Mouse (Mus musculus) thymus, postnatal 10 days (tissue): Measurements from ENCODE around the gene Ccnq.
"Not testable (repeated sequence)": the region's sequence is repeated elsewhere in the genome, so short reads cannot be mapped to it uniquely, and the experiment has no call there.

Experiments used
- DNase-seq, 2 experiments: peaks; one replicate each; pipeline ENCODE4 v3.0.0; 2021; ENCODE audit warnings: low spot score in 2 of 2

The Ccnq gene

DNA sequence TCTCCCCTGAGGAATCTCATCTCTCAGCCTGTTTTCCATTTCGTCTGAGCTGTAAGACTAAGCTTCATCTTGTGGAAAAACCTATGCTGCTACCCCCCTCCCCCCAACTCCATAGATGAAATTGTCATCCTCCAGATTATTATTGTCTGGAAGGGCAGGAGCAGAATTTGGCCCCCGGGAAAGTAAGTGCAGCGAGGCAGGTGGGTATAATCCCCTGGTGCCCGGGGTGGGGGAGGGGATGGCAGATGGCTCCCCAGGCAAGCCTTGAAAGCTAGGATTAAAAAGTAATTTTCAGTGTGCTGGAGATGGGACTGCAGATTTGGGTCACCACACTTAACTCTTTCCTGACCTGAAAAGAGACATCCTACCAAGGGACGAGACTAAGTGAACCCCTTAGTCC is 10.7 kb upstream of the Ccnq start:
- no peak for DNase-seq

DNA sequence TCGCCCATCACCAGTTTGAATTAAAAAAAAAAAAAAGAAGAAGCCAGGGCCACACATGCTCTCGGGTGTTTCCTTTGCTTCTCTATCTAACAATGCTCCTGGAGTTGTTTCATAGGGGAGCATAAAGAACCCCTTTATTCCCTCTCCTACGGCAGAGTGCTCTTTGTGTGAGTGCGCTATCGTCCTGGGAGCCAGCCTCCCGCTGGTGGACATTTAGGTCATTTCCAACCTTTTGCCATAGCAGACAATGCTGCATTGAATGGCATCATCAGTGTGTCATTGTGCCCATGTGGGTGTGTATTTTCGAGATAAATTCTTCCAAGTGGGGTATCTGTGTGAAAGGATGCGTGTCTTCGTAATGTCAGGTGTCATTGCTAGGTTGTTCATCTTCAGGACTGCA is 9.6 kb upstream of the Ccnq start:
- DNase-seq, result no peak

DNA sequence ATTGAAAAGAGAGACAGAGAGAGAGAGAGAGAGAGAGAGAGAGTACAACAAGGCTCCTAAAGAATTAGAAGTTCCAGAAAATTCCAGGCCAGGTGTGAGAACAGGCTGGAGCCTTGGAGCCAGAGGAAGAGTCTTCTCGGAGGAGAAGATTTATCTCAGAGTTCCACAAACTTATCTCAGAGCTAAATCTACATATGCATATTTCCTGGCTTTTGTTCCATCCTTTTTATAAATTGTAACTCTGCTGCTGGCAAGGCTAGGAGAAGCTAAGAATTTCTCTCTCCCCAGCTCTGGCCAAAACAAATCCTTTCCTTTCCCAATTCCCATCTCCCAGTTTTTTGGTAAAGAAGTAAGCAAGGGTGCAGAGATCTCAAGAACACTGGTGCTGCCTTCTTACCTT is 3.8 kb upstream of the Ccnq start:
- DNase-seq, result no peak

DNA sequence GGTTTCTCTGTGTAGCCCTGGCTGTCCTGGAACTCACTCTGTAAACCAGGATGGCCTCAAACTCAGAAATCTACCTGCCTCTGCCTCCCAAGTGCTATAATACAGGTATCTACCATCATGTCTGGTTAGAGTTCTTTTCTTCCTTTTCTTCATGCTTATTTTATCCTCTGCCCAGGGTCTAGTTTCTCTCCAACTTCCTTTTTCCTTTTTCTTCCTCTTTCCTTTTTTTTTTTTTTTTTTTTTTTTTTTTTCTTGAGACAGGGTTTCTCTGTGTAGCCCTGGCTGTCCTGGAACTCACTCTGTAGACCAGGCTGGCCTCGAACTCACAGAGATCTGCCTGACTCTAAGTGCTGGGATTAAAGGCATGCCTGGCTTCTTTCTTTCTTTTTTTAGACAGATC is 2.6 kb upstream of the Ccnq start:
- DNase-seq, result not testable (repeated sequence)

DNA sequence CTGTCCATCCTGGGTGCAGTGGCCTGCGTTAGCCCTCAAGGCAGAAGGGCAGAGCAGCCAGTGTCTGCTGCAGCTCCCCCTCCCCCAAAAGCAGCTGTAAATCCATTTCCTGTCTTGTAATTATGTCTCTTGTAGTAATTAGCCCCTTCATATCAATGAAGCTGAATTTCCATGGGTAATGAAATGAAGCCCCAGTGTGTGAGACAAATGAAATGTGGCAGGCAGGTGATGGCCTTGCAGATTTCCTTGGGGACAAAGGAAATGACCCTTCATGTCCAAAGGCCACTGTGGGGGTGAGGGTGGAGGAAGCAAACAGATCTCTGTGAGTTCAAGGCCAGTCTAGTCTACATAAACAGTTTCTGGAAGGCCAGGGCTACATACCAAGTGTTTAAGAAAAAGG is 1.7 kb upstream of the Ccnq start:
- DNase-seq, result no peak

DNA sequence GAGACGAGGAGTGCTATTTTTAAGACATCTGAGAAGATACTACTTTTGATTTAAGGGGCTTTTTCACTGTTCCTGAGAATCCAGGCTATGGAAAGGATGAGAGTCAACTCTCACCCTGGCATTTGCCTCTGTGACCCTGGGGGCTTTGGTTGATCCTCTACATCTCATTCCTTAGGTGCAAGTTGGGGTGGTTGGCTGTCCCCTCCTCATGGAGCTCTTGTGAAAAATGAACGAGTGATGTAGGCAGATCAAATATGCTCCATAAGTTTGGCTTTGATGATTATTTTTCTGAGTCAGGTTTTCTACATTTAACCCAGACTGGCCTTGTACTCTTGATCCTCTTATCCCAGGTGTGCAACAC is 294 bp upstream of the Ccnq start:
- DNase-seq, result no peak

DNA sequence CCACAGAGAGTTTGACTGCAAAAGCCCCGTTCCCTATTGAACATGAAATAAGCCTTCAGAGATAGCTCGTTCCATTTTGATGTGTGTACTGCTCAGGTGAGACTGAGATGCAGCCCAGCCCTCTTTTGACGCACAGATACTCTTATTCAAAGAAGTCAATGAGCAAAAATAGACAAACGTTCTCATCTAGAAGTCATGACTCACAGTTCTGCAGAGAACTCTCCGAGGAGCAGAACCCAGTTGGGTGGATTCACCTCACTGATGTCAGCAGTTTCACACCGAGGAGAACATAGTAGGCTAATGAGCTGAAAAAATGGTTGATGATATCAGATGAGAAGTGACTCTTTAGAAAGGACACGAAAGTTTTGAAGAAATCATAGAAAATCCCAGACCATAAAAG is 5.3 kb downstream of the Ccnq start:
- DNase-seq, result no peak

DNA sequence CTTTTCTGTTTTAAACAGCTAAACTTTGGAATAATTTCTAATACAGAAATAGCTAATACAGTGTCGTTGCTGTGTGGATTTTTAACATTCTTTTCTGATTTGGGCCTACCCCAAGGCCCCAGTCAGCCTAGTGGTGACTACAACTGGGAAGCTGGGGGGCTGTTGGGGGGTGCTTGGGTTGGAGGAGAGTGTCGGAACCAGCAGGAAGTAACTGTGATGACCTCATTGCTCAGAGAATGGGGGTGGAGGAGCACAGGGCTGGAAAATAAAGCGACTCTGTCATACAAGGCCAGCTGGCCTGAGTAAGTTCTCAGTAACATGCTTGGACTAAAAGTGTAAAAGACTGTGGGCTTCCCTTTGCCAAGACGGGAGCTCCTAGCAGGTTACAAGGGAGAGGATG is 6.1 kb downstream of the Ccnq start:
- no peak for DNase-seq

DNA sequence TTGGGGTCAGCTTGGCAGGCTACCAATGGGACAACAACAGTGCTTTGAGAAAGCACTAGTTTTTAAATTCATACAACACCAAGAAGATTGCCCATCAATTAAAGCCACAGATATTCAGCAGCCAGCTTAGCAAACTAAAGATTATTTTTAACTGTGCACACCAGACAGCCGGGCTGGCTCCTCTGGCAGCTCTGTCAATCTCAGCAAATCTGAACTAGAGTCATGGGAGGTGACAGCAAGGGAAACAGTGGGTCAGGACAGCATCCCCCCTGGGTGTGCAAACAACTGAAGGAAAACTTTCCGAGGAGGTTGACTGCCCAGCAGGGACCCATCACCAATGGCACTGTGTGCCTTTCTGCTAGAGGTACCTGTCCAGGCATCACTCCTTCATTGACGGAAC is 9.1 kb downstream of the Ccnq start:
- DNase-seq, result no peak

DNA sequence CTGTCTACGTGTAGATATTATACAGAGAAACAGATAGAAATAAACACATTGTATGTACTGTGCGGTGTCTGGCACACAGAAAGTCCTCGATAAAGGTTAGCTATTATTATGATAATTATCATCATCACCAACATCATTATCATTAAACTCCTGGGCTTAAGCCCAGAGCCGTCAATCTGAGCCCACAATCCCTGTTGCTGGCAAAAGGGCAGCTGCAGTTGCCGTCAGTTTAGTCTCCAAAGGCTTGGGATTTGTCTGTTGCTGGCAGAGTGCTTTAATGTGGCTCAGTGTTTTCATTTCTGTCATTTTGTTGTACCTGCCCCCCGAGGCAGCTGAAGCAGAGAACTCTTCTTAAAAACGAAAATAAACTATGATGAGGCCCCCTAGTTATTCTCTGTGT is 9.6 kb downstream of the Ccnq start:
- DNase-seq, result no peak

DNA sequence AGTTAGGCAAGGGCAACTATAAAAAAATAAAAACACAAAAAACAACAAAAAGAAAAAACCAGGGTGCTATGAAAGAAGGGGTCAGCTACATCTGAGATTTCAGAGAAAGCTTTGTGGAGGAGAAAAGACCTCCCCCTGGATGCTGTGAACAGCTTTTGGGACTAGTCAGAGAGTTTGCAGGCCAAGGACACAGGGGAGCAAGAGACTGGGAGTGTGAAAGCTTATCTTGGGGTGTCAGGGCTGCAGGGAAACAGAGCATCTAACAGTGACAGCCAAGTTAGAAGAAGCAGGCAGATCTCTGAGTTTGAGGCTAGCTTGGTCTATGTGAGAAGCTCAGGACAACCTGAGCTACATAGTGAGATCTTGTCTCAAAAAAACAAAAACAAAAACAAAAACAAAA is 12.2 kb downstream of the Ccnq start:
- DNase-seq, result no peak

DNA sequence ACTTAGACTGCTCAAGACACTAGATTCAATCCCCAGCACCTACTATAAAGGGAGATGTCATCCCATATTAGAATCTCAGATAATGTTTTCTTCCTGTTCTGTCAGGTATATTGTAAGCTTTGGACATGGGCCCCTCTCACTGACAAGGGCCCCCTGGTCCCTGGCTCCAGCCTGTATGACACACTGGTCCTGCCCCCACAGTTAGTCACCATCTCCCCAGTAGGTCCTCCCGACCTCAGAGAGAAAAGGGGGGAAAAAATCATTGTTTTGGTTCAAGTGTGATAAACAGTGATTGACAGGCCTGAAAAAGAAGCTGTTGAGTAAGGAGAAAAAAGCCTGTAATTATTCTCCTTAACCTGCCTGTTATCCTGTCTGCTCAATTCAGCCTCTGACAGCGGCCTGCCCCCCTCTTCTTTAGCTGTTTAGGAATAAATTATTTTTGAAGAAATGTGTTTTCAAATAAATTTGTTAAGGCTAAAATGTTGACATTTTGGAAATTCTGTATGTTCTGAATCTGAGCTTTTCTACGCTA is 14.6 kb downstream of the Ccnq start:
- no peak for DNase-seq

DNA sequence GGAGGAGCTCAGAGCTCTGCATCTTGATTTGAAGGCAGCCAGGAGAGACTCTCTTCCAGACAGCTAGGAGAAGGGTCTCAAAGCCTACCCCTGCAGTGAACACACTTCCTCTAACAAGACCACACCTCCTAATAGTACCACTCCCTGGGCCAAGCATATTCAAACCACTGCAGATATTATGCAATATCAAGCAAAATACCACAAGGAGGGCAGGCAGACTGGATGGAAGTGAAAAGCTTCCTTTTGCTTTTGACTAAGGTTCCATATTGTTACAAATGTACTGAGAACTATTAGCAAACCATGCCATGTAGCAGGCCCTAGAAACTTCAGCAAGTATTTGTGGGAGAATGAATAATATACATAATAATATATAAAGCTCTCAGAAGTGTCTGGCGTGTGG is 16.4 kb downstream of the Ccnq start:
- DNase-seq, result no peak

DNA sequence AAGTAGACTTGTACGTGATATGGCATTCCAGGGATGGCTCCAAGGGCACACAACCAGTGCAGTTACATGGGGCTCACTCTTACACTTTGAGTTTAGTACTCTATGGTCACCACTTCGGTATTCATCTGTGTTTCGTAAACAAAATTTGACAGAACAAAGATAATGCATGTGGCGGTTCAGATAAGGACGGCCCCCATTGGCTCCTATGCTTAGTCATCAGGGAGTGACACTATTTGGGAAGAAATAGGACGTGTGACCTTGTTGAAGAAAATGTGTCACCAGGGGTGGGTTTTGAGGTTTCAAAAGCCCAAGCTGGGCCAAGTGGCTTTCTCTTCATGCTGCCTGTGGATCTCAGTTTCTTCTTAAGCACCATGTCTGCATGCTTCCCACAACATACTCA is 18.9 kb downstream of the Ccnq start:
- DNase-seq, result no peak

DNA sequence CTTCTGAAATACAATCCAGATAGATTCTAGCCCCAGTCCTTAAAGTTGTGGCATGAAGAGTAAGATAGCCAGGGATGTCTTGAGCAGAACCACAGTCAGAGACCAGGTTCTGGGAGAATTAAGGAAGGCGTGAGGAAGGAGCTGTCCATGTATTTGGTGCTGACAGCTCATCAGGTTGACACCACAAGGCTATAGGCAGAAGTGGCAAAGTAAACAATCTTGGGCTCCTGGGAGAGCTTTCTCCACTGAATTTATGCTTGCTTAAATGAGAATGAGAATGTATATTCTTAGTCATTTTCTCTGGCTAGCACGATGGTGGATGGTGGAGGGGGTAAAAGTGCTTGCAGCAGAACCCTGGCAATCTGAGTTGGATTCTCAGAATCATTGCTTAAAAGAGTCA is 20.6 kb downstream of the Ccnq start:
- DNase-seq, result no peak

DNA sequence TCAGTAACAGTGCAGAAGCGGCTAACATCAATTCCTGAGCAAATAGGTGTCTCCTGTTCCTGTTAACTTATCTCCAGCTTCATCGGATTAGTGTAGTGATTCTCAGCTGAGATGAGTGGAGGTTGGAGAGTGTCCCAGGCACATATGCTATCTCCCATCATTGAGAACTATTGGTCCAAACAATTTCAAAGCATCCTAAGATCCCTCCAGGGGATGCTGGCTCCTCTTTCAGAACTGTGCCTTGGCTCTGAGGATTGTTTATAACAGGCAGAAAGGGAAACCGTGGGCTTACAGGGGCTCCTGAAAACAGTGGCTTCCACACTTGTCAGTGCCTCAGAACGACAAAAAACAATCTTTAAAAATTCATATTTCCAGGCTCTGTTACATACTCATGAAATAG is 23.5 kb downstream of the Ccnq start:
- DNase-seq, result no peak

DNA sequence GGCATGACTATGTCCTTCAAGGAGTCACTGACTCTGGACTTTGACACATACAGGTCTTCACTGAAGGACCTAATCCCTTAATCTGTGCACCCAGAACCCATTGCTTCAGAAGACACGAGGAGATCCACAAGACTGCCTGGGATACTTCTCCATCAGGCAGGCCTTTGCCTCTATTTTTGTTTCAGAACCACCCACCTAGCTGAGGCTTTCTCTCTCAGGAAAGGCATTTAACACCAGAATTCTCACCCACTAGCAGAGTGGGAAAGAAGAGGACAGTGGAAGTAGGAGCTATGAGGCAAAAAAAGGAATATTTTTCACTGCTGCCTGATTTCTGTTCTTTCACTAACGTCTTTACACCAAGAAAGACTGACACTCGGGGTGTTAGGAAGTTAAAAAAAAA is 25.2 kb downstream of the Ccnq start:
- no peak for DNase-seq

DNA sequence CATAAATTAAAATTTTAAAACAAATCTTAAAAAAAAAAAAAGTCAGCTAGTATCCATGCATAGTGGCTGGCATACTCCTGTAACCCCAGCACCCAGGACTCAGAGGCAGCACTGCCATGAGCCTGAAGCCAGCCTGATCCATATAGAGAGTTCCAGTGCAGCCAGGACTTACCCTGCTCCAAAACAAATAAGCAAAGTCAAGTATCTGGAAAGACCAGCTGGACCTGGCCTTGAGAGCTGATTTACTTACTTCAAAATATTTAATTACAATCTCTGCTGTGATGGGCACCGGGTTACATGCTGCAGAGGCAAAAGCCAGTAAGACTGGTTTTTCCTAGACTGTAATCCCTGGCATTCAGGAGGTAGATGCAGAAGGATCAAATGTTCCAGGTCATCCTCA is 26.7 kb downstream of the Ccnq start:
- no peak for DNase-seq

DNA sequence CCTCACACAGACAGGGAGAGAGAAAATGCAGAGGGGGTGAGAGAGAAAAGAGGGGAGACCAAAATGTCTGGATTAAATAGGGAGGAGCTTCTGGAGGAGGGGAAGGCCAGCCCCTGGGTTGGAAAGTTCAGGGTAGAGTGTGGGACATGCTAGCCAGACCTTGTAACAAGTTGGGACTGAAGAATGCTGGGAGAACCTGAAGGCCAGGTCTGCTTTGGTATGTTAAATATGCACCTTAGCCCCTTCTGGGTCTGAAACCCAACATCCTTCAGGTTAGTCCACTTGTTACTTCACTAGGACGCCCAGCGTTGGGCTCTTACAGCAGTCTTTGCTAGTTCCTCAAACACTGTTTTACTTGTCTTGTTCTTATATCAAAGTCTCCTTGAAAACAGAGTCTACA is 30.1 kb downstream of the Ccnq start:
- DNase-seq, result no peak

DNA sequence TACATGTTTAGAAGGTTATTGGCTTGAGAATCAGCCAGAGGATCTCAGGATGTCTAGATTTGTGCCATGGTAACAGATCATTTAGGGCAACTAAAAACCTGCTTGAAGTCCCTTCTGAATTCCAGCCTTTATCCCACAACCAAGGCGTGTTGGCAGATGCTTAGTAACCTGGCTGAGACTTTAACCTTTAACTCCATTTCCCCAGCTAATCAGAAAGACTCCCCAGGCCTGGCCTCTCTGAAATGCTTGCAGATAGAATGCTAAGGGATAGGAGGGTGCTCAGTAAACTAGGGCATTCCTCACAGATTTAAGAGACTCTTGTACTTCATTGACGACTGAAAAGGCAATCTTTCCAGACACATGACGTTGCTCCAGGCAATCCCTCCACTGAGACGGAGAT is 33.9 kb downstream of the Ccnq start:
- DNase-seq, result no peak

DNA sequence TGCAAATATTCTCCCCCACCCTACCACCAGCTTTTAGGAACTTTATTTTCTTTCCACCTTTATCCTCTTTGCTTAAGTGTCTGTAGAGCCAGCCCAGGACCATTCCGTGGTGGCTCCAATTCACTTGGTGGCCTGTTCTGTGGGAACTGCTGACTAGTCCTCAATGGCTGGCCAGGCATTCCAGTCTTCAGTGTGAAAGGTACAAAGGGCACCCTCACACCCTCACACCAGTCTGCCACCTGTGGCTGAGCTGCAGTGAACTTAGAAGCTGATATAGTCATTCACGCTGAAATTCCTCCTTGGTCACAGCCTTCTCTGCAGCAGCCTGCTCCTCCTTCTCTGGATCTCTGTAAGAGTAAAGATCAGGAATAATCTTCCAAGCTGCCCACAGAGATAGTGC is 42.9 kb downstream of the Ccnq start:
- DNase-seq, result no peak

DNA sequence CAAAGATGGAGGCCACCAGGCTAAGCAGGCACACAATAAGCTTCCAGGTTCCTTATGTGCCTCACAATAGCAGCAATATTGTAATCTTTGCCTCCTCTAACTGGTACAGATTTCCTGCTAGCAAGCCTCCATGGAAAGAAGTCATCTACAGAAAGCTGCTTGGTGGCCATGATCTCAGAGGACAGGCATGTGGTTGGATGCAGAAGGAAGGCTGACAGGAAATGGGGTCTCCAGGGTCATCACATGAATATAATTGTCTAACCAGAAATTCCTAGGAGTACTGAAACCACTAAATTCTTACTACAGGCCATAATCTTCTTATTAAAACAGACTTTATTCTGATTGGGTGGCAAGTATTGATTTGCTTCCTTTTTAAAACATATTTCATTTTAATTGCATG is 45.5 kb downstream of the Ccnq start:
- DNase-seq, result no peak

DNA sequence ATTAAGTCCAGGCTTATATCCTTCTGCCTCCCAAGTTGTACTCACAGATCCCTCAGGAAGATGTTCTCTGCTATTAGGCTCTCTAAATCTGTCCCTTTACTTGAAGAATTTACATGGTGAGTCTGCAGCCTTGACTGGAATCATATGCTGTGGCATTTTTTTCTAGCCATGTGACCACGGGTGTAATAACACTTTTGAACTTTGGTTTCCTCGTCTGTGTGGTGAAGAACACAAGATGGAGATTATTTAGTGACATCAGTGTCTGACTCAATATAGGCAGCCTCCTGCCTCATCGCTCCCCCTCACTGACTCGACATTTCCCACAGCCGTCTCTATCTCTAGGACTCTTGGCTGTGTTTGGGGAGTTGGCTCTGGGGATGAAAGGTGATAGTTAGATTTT is 48.4 kb downstream of the Ccnq start:
- DNase-seq, result no peak

DNA sequence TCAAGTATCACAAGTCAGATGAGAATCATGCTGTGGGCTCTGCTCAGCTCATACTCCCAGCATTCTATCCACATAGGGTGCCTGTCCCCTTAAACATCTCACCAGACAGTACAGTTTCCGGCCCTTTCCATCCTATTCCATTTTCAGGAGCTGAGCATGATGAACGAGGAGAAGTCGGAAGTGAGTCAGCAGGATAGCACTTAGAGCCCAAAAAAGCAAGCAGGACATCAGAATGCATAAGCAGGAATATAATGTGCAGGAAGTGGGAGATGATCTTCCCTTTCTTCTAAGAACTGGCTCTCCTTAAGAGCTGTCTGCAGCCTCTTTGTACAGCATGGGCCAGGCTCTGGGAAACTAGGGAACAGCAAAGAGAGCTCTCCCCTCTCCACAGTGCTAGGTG is 49.2 kb downstream of the Ccnq start:
- no peak for DNase-seq
